Mouse (Mus musculus) testis, adult 2 months (tissue): ENCODE data around the gene Ankrd13c.

ENCODE experiments used
- CTCF ChIP-seq: fragments of 200-500 bp; IDR thresholded peaks from 2 replicates; pipeline ENCODE4 v1.5.1; 2012; ENCODE audit warnings: low read depth, mild to moderate bottlenecking, inconsistent platforms, low read length, moderate library complexity; ENCODE audit not compliant: control insufficient read depth, insufficient read depth, insufficient replicate concordance
- POLR2A ChIP-seq: fragments of 200-500 bp; IDR thresholded peaks from 2 replicates; pipeline ENCODE4 v1.6.1; 2012; ENCODE audit warnings: low read depth, mild to moderate bottlenecking, inconsistent platforms, low read length, moderate library complexity; ENCODE audit not compliant: control insufficient read depth

- no peak for TF ChIP-seq POLR2A
- TF ChIP-seq CTCF, result no peak
These were observed 24.1 kb downstream of the Ankrd13c start for GRCm38 (mm10) chr3:157971151-157971550.
